Mouse (Mus musculus): Measurements from ENCODE around the gene Frmd6.

Gene Frmd6

DNA sequence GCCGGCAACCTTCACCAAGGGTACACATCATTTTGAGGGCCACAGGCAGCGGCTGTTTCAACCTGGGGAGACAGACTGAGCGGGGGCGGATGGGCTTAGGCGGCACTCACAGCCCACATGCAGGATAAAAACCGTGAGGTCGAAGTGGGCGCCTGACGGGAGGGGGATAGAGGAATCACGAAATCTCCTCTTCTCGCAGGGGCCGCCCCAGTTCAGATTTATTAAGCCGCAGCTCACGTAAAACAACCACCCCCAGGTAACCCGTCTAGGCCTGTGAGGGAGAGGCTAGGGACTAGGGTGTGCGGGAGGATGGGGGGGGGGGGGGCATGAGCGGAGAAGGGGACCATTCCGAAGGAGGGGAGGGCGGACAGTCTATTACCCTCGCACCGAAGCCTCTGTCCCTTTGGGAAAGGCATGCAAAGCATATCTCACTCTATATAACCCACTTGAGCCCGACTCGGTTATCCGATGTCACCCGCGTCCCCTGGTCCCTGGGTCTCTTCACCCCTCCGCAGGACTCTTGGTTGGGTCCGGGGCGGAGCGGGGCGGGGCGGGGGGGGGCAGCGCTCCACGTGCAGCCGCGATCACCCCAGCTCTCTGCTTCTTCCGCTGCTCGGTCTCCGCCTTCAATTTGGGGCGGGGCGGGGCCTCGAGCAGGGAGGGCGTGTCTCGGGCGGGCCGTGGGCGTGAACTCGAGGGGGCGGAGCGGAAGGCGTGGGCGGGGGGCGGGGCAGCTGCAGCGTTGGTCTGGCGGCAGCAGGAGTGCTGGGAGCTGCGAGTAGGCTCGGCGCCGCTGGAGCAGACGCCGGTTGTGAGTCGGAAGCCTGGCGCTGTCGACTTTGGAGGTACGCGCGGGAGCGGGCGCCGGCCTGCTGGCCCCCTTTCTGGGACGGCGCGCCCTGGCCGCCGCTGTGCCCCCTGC lies at the start of gene Frmd6:
Frmd6 (plus strand) TSS at position 786 of the 922 bp plus-strand sequence.
- peak; percentile 84 to 87 for DNase-seq (ENCODE audit: low spot score in 2 of 2)

- DNase-seq (ENCODE audit: low spot score in 2 of 2), result no peak
Observed at GRCm38 (mm10) chr12:70775609-70776008, 49.7 kb upstream of the Frmd6 start.

DNA sequence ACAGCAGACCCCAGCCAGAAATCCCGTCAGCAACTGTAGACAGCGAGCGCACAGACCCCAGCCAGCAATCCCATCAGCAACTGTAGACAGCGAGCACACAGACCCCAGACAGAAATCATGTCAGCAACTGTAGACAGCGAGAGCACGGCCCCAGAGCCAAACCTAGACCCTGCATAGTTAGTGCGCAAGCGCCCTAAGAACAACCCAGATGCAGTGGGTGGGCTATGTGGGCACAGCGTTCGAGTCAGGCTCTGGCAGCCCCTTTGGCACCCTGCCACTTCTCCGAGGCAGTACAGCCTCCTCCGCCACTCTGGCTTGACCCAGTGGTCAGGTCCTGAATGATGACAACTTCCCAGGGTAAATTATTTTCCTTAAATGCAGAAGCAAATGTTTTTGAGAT lies 48.6 kb upstream of the Frmd6 start:
- DNase-seq (ENCODE audit: low spot score in 2 of 2), result no peak

DNA sequence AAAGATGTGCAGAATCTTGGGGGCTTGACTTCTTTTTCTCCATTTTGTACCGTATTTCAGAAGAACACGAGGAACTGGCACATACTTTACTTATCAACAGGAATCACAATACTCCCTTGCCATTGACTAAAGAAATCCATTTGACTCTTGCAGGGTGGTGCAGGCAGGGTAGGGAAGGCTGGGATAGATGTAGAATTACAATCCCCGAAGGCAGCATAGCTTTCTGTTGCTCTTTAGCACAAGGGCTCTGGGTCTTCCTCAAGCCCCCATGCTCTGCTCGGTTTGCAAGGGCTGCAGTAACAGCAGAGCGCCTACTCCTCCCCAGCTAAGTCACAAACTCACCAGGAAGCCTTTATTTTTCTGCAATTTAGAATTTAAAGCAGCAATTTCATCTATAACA lies 47.8 kb upstream of the Frmd6 start:
- DNase-seq (ENCODE audit: low spot score in 2 of 2), result no peak

DNA sequence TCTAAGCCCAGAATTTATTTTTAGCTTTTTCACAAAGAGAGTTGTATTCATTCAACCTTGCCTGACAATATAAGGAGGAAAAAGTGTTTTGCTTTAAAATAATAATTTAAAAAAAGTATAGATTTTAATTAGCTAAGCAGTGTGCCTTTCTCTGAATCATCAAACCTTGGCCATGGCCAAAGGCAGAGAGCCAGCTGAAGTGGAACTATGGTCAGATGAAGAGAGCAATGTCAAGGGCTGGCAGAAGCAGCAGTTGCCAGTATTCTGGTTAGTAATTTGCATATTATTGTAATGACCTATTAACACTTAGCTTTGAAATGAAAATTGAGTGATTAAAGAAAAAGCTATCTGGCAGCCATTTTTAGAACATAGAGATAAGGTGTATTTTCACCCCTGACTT lies 47.4 kb upstream of the Frmd6 start:
- no peak for DNase-seq (ENCODE audit: low spot score in 2 of 2)

DNA sequence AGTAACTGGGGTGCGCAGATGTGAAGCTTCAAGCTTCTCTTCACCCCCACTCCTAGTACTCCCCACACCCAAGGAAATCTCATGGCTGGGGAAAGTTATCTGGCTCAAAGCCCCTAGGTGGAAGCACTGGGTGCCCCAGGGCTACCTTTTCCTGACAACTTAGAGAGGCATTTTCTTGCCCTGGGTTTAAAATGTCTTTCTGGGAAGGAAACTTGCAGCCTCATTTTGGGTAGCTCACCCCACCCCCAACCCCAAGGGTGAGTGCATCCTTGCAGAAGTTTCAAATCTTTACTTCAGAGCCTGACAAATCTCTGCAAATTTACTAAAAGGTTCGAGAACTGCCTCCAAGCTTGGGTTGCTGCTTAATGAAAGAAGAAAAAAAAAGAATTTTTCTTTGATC lies 47.0 kb upstream of the Frmd6 start:
- no peak for DNase-seq (ENCODE audit: low spot score in 2 of 2)

DNA sequence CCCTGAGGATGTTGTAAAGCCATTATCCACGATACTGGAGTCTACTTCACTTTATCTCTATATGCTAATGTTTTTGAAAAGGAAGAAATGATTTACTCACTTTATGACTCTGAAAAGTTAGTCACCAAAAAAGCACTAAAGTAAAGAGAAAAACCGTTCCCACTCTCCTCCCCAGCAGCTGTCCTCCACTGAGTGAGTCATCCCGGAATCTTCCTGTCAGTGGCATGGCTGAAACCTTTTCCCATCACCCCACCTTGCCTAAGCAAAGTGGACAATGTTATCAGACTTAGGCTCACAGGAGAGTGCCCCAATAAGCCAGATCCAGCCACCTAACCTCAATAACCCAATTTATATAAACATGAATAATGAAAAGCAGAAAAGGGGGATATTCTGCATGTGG lies 46.6 kb upstream of the Frmd6 start:
- peak in 1 of 2 experiments; percentile 40 for DNase-seq (ENCODE audit: low spot score in 2 of 2)

GRCm38 (mm10) chr12:70783049-70783448 lies 42.3 kb upstream of the Frmd6 start:
- no peak for DNase-seq (ENCODE audit: low spot score in 2 of 2)

GRCm38 (mm10) chr12:70783475-70784239 lies 41.7 kb upstream of the Frmd6 start:
- DNase-seq (ENCODE audit: low spot score in 2 of 2), result no peak

GRCm38 (mm10) chr12:70784240-70784705 lies 41.0 kb upstream of the Frmd6 start:
- no peak for DNase-seq (ENCODE audit: low spot score in 2 of 2)

GRCm38 (mm10) chr12:70789341-70789740 lies 36.0 kb upstream of the Frmd6 start:
- no peak for DNase-seq (ENCODE audit: low spot score in 2 of 2)

DNA sequence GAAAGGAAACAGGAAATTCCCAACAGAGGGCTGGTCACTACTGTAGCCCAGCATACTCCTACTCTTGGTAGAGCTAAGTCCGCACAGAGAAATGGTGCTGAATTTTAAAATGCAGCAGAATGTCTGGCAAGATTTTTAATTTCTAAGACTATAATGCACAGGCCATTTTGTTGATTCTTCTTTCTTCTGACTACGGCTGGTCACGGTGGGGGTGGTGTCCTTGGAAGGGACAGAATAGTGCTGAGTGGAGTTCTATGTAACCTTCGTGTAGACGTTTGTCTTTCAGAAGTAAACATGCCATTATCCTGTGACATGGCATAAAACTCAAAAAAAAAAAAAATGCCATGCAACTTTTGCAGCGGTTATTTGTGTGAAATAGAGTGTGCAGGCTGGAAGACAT lies 32.0 kb upstream of the Frmd6 start:
- DNase-seq (ENCODE audit: low spot score in 2 of 2), result no peak

DNA sequence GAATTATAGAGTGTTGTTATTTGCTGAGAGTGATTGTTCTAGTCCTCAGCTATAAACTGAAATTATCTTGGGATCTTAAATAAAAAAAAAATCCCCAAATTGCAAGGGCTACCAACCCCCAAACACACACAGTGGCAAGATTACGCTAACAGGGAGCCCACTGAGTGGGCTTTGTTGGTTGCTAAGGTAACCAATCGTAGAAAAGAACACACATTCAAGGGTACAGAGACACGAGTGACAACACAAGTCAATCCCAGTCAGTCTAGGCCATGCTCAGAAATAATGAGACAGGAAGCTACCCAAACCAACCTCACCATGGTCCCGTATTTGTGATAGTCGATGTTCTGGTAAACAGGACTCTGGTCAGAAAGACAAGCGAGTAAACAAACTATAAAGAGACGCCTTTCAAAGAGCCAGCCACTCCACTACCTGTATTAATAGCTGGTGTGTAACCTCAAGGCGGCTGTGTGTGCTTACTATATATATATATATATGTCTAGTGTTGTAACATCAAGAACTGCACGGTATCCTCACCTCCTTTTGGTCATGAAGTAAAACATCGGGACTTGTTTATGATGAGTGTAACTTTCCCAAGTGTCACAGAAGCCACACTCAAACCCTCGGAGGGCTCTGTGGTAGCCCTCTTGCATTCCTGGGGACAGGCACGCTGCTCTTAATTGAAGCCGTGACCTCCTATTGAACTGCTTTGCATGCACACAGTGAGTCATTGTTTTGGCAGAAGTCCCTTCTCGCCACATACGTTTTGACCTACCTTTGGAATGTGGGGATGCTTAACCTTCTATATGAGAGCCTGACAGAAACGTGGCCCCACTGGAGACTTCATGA lies 30.5 kb upstream of the Frmd6 start:
- no peak for DNase-seq (ENCODE audit: low spot score in 2 of 2)

DNA sequence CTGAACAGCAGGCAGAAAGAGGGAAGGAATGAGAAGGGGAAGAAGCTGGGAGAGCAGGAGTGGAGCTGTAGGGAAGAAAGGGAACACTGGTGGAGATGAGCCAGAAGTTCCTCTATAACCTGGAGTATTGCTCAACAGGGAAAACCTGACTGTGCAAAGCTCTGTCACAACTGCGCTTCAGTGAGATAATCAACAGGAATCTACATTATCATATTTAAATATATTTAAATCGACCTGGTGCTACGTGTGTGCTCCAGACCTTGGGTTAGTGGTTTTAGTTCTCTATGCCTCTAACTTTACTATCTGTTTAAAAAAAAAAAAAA lies 30.0 kb upstream of the Frmd6 start:
- DNase-seq (ENCODE audit: low spot score in 2 of 2), result no peak

DNA sequence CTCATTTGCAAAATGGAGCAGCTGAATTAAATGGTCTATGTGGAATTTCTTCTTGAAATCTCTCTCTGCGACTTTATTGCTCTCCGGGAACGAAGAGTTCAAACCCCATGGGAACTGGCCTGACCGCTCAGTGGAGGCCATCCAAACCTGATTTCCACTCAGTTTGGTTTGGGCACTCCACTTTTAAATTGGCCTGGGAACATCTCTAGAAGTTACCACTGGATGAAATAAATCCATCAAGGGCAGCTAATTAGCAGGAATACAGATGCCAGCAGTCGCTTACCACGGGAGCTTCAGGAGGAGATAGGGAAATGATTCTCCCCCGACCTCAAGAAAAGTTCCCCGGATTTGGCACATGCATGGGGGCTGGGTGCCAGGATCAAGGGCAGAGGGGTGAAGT lies 26.8 kb upstream of the Frmd6 start:
- DNase-seq (ENCODE audit: low spot score in 2 of 2), result no peak

DNA sequence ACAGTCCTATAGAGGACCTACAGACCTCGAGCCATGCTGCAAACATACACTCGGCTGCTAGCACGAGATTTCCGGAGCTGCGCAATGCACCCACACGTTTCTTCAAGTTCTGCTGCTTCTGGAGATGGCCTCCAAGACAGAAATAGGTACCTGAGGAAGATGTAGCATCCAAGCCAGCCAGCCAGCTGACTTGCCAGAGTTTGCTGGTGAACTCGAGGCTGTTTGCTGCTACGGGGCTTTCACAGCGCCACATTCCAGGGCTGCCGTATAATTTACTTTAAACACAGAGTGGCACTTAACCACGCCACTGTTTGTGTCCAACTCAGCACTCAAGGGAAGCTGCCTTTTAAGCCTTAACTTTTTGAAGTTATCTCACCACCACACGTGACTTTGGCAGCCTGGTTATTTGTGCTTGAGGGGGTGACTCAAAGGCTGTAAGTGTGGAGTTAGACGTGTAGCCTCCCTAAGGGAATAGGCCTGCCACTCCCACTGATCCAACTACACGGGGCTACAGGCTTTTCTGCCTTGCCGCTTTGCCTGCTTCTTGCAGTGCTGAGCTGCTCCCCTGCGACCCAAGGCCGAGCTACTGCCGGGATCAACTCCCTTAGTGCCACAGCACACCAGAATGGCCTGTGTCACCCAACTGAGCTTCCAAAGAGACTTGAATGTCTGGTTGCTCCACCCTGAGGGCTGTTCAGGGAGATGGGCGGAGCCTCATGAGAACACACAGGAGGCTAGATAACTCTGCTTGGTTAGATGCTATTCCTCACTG lies 25.9 kb upstream of the Frmd6 start:
- DNase-seq (ENCODE audit: low spot score in 2 of 2), result peak; percentile 43 to 79

DNA sequence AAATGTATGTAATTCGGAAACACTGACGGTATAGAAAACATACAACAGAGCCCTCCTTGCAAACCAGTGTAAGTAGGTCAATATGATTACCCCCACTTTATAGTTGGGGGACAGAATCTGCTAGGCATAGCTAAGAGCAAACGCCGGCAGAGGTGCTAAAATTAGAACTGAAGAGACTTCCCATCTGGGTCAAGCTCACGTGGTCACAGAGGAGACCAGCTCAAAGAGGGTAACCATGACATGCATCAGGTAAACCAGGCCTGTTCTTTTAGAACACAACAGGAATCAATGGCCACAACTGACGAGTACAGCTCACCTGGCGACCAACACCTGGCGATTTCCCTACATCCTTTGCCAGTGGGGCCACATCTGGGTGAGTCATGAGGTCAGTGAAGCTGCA lies 25.2 kb upstream of the Frmd6 start:
- DNase-seq (ENCODE audit: low spot score in 2 of 2), result no peak

- DNase-seq (ENCODE audit: low spot score in 2 of 2), result no peak
Observed at GRCm38 (mm10) chr12:70801361-70801760, 24.0 kb upstream of the Frmd6 start.

GRCm38 (mm10) chr12:70803494-70803893 lies 21.8 kb upstream of the Frmd6 start:
- no peak for DNase-seq (ENCODE audit: low spot score in 2 of 2)

DNA sequence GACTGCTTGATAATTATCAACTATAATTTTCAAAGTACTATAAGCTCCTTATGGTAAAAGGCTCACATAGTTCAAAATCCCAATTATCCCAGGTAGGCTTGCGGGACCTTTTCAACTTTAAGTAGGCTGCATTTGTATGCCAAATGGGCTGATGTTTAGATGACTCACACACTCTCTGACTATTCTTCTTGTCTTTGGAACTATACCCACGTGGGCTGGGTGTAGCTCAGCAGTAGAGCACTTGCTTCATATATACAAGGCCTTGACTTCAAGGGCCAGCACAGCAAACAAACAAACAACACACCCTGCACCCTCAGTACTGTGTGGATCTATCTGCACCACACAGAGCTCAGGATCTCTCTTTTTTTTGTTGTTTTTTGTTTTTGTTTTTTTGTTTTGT lies 20.3 kb upstream of the Frmd6 start:
- no peak for DNase-seq (ENCODE audit: low spot score in 2 of 2)

DNA sequence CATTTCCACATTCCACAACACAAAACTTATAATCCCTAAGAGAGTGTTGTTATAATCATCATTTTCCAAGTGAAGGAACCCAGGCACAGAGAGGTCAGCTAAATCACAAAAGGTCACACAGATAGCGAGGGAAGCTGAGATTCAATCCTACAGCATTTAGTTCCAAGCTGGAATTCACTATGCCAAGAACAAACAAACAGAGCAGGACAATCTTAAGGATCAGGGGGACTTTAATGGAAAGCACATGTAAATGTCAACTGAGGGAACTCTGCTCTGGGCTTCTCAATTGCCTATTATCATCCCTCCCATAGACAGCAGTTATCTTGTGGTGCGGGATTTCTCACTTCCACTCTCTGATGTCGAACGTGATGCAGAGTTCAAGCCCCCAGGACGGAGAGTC lies 17.8 kb upstream of the Frmd6 start:
- DNase-seq (ENCODE audit: low spot score in 2 of 2), result no peak
